Mouse (Mus musculus) kidney, embryonic 16.5 days (tissue): ENCODE data around the gene Acod1. TPM values are rescaled to one million over a fixed set of nuclear protein-coding genes. Genes with fewer than 3 reads are reported as not detected.

Experiments used
- ATAC-seq: fragments of 200-750 bp; cut with Nextera tagmentation; 2 replicates; pipeline ENCODE4 v1.8.0; 2017; ENCODE audit warnings: moderate TSS enrichment; ENCODE audit not compliant: low FRiP score, low TSS enrichment
- H3K27ac ChIP-seq: fragments of 300-500 bp; sonication (generic); 2 replicates; pipeline ENCODE4 v1.5.1; 2014; ENCODE audit warnings: low read length
- H3K27me3 ChIP-seq: fragments of 300-500 bp; sonication (generic); 2 replicates; pipeline ENCODE4 v1.6.1; 2014; ENCODE audit warnings: low read length, control low read depth, mixed read lengths; ENCODE audit not compliant: insufficient read depth
- H3K36me3 ChIP-seq: fragments of 300-500 bp; sonication (generic); 2 replicates; pipeline ENCODE4 v1.6.1; 2014; ENCODE audit warnings: low read length, control low read depth, mixed read lengths; ENCODE audit not compliant: insufficient read depth
- H3K4me1 ChIP-seq: fragments of 300-500 bp; sonication (generic); 2 replicates; pipeline ENCODE4 v1.6.1; 2014; ENCODE audit warnings: low read length, control low read depth, mixed read lengths; ENCODE audit not compliant: insufficient read depth
- H3K4me2 ChIP-seq: fragments of 300-500 bp; sonication (generic); replicated peaks from 2 replicates; pipeline ENCODE4 v1.6.1; 2014; ENCODE audit warnings: low read depth, low read length
- H3K4me3 ChIP-seq: fragments of 300-500 bp; sonication (generic); 2 replicates; pipeline ENCODE4 v1.5.1; 2014; ENCODE audit warnings: mild to moderate bottlenecking, low read length
- H3K9ac ChIP-seq: fragments of 300-500 bp; sonication (generic); replicated peaks from 2 replicates; pipeline ENCODE4 v1.6.1; 2014; ENCODE audit warnings: low read length
- H3K9me3 ChIP-seq: fragments of 300-500 bp; sonication (generic); 2 replicates; pipeline ENCODE4 v1.6.1; 2016; ENCODE audit warnings: low read length, control low read depth
- WGBS: fragments of 180-500 bp; shearing (Covaris S2); extraction: QIAGEN DNeasy Blood & Tissue Kit; methylation state at CpG from one replicate; pipeline ENCODE4 v1.1.7; 2014; 5-methylcytosine and 5-hydroxymethylcytosine counted together
- polyA plus RNA-seq: library from polyadenylated mRNA; unstranded; fragments of >200 nt; fragmentation: Nextera tagmentation; extraction: Ambion mirVana; gene quantifications from 2 replicates; pipeline ENCODE4 v1.2.1, GENCODE M21; 2015

Acod1 gene
- polyA plus RNA-seq, 1 experiment from 2014 or later, result not detected

GRCm38 (mm10) chr14:103086671-103087324 lies 40.0 kb downstream of the Acod1 start:
- Histone ChIP-seq H3K9me3 (no peaks in the 10 kb centered on the region), H3K9ac (no peak overlapping the region), H3K27ac (no peak overlapping the region), H3K36me3 (peaks cover 54% of the 10 kb centered on the region), H3K4me2 (no peak overlapping the region), H3K27me3 (no peaks in the 10 kb centered on the region), H3K4me1 (no peaks in the 10 kb centered on the region), H3K4me3 (no peak overlapping the region)
- no peak for ATAC-seq
- 86% methylated on average over 4 of the region's 4 CpGs for WGBS

- Histone ChIP-seq H3K9me3 (no peaks in the 10 kb centered on the region), H3K9ac (no peak overlapping the region), H3K4me3 (no peak overlapping the region), H3K36me3 (peaks cover 54% of the 10 kb centered on the region), H3K4me2 (no peak overlapping the region), H3K27ac (no peak overlapping the region), H3K4me1 (no peaks in the 10 kb centered on the region), H3K27me3 (no peaks in the 10 kb centered on the region)
- WGBS, result 83% methylated on average over 5 of the region's 5 CpGs
- no peak for ATAC-seq
Measured at GRCm38 (mm10) chr14:103087846-103088245, 41.1 kb downstream of the Acod1 start.

- Histone ChIP-seq H3K27ac (no peak overlapping the region), H3K9me3 (no peaks in the 10 kb centered on the region), H3K4me2 (no peak overlapping the region), H3K4me3 (no peak overlapping the region), H3K36me3 (peaks cover 49% of the 10 kb centered on the region), H3K4me1 (no peaks in the 10 kb centered on the region), H3K27me3 (no peaks in the 10 kb centered on the region), H3K9ac (no peak overlapping the region)
- WGBS, result 78% methylated on average over 6 of the region's 6 CpGs
- 0 out of 2 replicates have a peak, but pooled peaks have one; percentile 59 for ATAC-seq
Measured at GRCm38 (mm10) chr14:103088624-103089023, 41.8 kb downstream of the Acod1 start.

GRCm38 (mm10) chr14:103093236-103093635 lies 46.5 kb downstream of the Acod1 start:
- Histone ChIP-seq H3K4me1 (peaks cover 15% of the 10 kb centered on the region), H3K36me3 (peaks cover 29% of the 10 kb centered on the region), H3K9me3 (no peaks in the 10 kb centered on the region), H3K27ac (no peak overlapping the region), H3K4me3 (no peak overlapping the region), H3K27me3 (no peaks in the 10 kb centered on the region), H3K9ac (no peak overlapping the region), H3K4me2 (no peak overlapping the region)
- 76% methylated on average over 3 of the region's 3 CpGs for WGBS
- ATAC-seq, result no peak

- WGBS, result 53% methylated on average over 4 of the region's 4 CpGs
- H3K27ac ChIP-seq, result no peak overlapping the region
- no peak overlapping the region for H3K4me3 ChIP-seq
- no peak overlapping the region for H3K9ac ChIP-seq
- H3K27me3 ChIP-seq, result no peaks in the 10 kb centered on the region
- ATAC-seq, result no peak
- H3K36me3 ChIP-seq, result peaks cover 26% of the 10 kb centered on the region; the same call in 1 of the 2 replicates
- H3K4me1 ChIP-seq, result peaks cover 15% of the 10 kb centered on the region
- no peaks in the 10 kb centered on the region for H3K9me3 ChIP-seq
- no peak overlapping the region for H3K4me2 ChIP-seq
Measured at GRCm38 (mm10) chr14:103093670-103094069, 46.9 kb downstream of the Acod1 start.

GRCm38 (mm10) chr14:103095036-103095435 lies 48.3 kb downstream of the Acod1 start:
- peaks cover 19% of the 10 kb centered on the region; the same call in 1 of the 2 replicates for H3K36me3 ChIP-seq
- 86% methylated on average over 8 of the region's 8 CpGs for WGBS

GRCm38 (mm10) chr14:103095826-103096225 lies 49.0 kb downstream of the Acod1 start:
- no peak overlapping the region for H3K4me3 ChIP-seq
- no peaks in the 10 kb centered on the region for H3K9me3 ChIP-seq
- no peak overlapping the region for H3K9ac ChIP-seq
- no peak for ATAC-seq
- H3K36me3 ChIP-seq, result peaks cover 18% of the 10 kb centered on the region; the same call in 1 of the 2 replicates
- H3K27ac ChIP-seq, result no peak overlapping the region
- H3K27me3 ChIP-seq, result no peaks in the 10 kb centered on the region
- 90% methylated on average over 8 of the region's 8 CpGs for WGBS
- no peak overlapping the region for H3K4me2 ChIP-seq
- H3K4me1 ChIP-seq, result peaks cover 15% of the 10 kb centered on the region

More at GRCm38 (mm10) chr14:103095036-103095435, 48.3 kb downstream of the Acod1 start:
- no peak overlapping the region for H3K9ac ChIP-seq
- H3K27me3 ChIP-seq, result no peaks in the 10 kb centered on the region
- H3K4me3 ChIP-seq, result no peak overlapping the region
- no peak for ATAC-seq
- no peaks in the 10 kb centered on the region for H3K9me3 ChIP-seq
- H3K27ac ChIP-seq, result no peak overlapping the region
- peaks cover 15% of the 10 kb centered on the region for H3K4me1 ChIP-seq
- no peak overlapping the region for H3K4me2 ChIP-seq

GRCm38 (mm10) chr14:103096621-103097020 lies 49.8 kb downstream of the Acod1 start:
- WGBS, result 84% methylated on average over 6 of the region's 6 CpGs
- H3K9me3 ChIP-seq, result no peaks in the 10 kb centered on the region
- H3K4me1 ChIP-seq, result peaks cover 19% of the 10 kb centered on the region
- no peak overlapping the region for H3K4me3 ChIP-seq
- H3K27me3 ChIP-seq, result no peaks in the 10 kb centered on the region
- H3K27ac ChIP-seq, result no peak overlapping the region
- ATAC-seq, result no peak
- H3K4me2 ChIP-seq, result no peak overlapping the region
- no peak overlapping the region for H3K9ac ChIP-seq
- peaks cover 10% of the 10 kb centered on the region; the same call in 1 of the 2 replicates for H3K36me3 ChIP-seq

- WGBS, result 2% methylated on average over 2 of the region's 2 CpGs
- peak overlapping the region; percentile 81 for H3K4me3 ChIP-seq
- H3K4me1 ChIP-seq, result peaks cover 24% of the 10 kb centered on the region
- H3K27ac ChIP-seq, result peak overlapping the region; percentile 99
- no peak for ATAC-seq
- no peaks in the 10 kb centered on the region for H3K9me3 ChIP-seq
- peak overlapping the region; percentile 100 for H3K9ac ChIP-seq
- H3K4me2 ChIP-seq, result peak overlapping the region; percentile 73
- H3K36me3 ChIP-seq, result peaks cover 5% of the 10 kb centered on the region; the same call in 1 of the 2 replicates
- H3K27me3 ChIP-seq, result no peaks in the 10 kb centered on the region
Measured at GRCm38 (mm10) chr14:103098213-103098586, 51.4 kb downstream of the Acod1 start.

GRCm38 (mm10) chr14:103098587-103099235 lies 51.9 kb downstream of the Acod1 start:
- Histone ChIP-seq H3K4me3 (peak overlapping the region; percentile 81), H3K9ac (peak overlapping the region; percentile 100), H3K36me3 (peaks cover 5% of the 10 kb centered on the region; the same call in 1 of the 2 replicates), H3K27me3 (no peaks in the 10 kb centered on the region), H3K4me1 (peaks cover 24% of the 10 kb centered on the region), H3K27ac (peak overlapping the region; percentile 99), H3K4me2 (peak overlapping the region; percentile 73), H3K9me3 (no peaks in the 10 kb centered on the region)
- WGBS, result 0% methylated on average over 42 of the region's 86 CpGs
- peak; percentile 81 for ATAC-seq
